Mouse (Mus musculus): ENCODE data around the gene Cdc42ep5. TPM values are rescaled to one million over a fixed set of nuclear protein-coding genes. Genes with fewer than 3 reads are reported as not detected.

The Cdc42ep5 gene
- polyA plus RNA-seq (2021; fragmentation: Nextera tagmentation) = 3.3 and 3.4 TPM in 2 replicates
- long read RNA-seq, experiment 1, partial matches to known transcripts = 0 of 4 reads
- long read RNA-seq, experiment 1, other reads (novel, unspliced or antisense) = 0 of 4 reads
- long read RNA-seq, experiment 2, partial matches to known transcripts = 0 of 4 reads
- long read RNA-seq, experiment 2, other reads (novel, unspliced or antisense) = 1 of 4 reads

GRCm38 (mm10) chr7:4164090-4164910, at the start of gene Cdc42ep5:
Cdc42ep5 (minus strand) TSS chr7:4164860.

GRCm38 (mm10) chr7:4150059-4150541, 14.6 kb downstream of the Cdc42ep5 start, which contains the start of gene Leng9:
Leng9 (minus strand) TSS chr7:4150374.

GRCm38 (mm10) chr7:4136771-4137531, 27.7 kb downstream of the Cdc42ep5 start, which contains the start of gene Leng8:
Leng8 (plus strand) TSS chr7:4137039.

GRCm38 (mm10) chr7:4119344-4119902, 45.2 kb downstream of the Cdc42ep5 start, which contains the start of gene Ttyh1:
Ttyh1 (plus strand) TSS chr7:4119408.

Other genes with a start within 250 kb of the Cdc42ep5 start
- gene Lilra6, start 249.4 kb downstream of the Cdc42ep5 start, polyA plus RNA-seq (2021; fragmentation: Nextera tagmentation) = not detected in 2 replicates
- gene Lair1, start 101.7 kb downstream of the Cdc42ep5 start, polyA plus RNA-seq (2021; fragmentation: Nextera tagmentation) = 7.8 and 9.5 TPM in 2 replicates
- 335 and 501 TPM in 2 replicates for gene Ttyh1, start 45.5 kb downstream of the Cdc42ep5 start, polyA plus RNA-seq (2021; fragmentation: Nextera tagmentation)
- 5.5 and 14.0 TPM in 2 replicates for gene Leng8, start 27.8 kb downstream of the Cdc42ep5 start, polyA plus RNA-seq (2021; fragmentation: Nextera tagmentation)
- 6.1 and 8.0 TPM in 2 replicates for gene Leng9, start 14.5 kb downstream of the Cdc42ep5 start, polyA plus RNA-seq (2021; fragmentation: Nextera tagmentation)
- 0.24 and 0.33 TPM in 2 replicates for gene Lilra5, start 72.9 kb upstream of the Cdc42ep5 start, polyA plus RNA-seq (2021; fragmentation: Nextera tagmentation)
- not detected in 2 replicates for gene Ncr1, start 172.9 kb upstream of the Cdc42ep5 start, polyA plus RNA-seq (2021; fragmentation: Nextera tagmentation)
- not detected in 2 replicates for gene Gp6, start 232.9 kb upstream of the Cdc42ep5 start, polyA plus RNA-seq (2021; fragmentation: Nextera tagmentation)

All from left cerebral cortex, adult 6 months (tissue).